Mouse (Mus musculus) cortical plate, adult 2 months (tissue): ENCODE measurements at regions not wholly inside any gene's neighbourhood (a gene's known extent, or its start where the extent isn't known, plus 50 kb on each side); places are given as distances from the start of the nearest gene placed in this dataset.

Source experiments
- CTCF ChIP-seq: fragments of 200-500 bp; IDR thresholded peaks from 2 replicates; pipeline ENCODE4 v1.5.1; 2011; ENCODE audit warnings: mild to moderate bottlenecking, control low read depth, low read length; ENCODE audit not compliant: insufficient read depth; ENCODE audit errors: extremely low read depth
- POLR2A ChIP-seq: fragments of 200-500 bp; IDR thresholded peaks from 2 replicates; pipeline ENCODE4 v1.6.1; 2011; ENCODE audit warnings: mild to moderate bottlenecking, low read length, control low read depth; ENCODE audit not compliant: insufficient read depth; ENCODE audit errors: extremely low read depth

GRCm38 (mm10) chr4:88956151-88956550, 76.2 kb upstream of the Ifne start:
- TF ChIP-seq CTCF: no peak
- TF ChIP-seq POLR2A: no peak
